Mouse (Mus musculus) liver (tissue): ENCODE measurements around the gene Hook2.

ENCODE experiments used
- DNase-seq: peaks from one replicate; pipeline ENCODE4 v3.0.0-alpha.2; 2020; ENCODE audit warnings: mixed read lengths

Gene Hook2

GRCm38 (mm10) chr8:84987903-84988302 lies 2.5 kb upstream of the Hook2 start:
- no peak for DNase-seq

GRCm38 (mm10) chr8:84989311-84989731 lies 1.1 kb upstream of the Hook2 start:
- DNase-seq: peak; percentile 70

GRCm38 (mm10) chr8:84989810-84990209 lies 593 bp upstream of the Hook2 start:
- DNase-seq: peak; percentile 96

GRCm38 (mm10) chr8:84990836-84991235 lies 433 bp downstream of the Hook2 start:
- peak; percentile 85 for DNase-seq

- DNase-seq: no peak
Measured at GRCm38 (mm10) chr8:84994375-84994774, 4.0 kb downstream of the Hook2 start.

- no peak for DNase-seq
Measured at GRCm38 (mm10) chr8:84995680-84996079, 5.3 kb downstream of the Hook2 start.

- DNase-seq: no peak
Measured at GRCm38 (mm10) chr8:84996978-84997377, 6.6 kb downstream of the Hook2 start.

GRCm38 (mm10) chr8:84997649-84998295 lies 7.4 kb downstream of the Hook2 start:
- DNase-seq: peak; percentile 91

GRCm38 (mm10) chr8:85007686-85008085 lies 17.3 kb downstream of the Hook2 start:
- DNase-seq: peak; percentile 69

GRCm38 (mm10) chr8:85011242-85011641 lies 20.8 kb downstream of the Hook2 start:
- no peak for DNase-seq

- DNase-seq: peak; percentile 74
Measured at GRCm38 (mm10) chr8:85013230-85013840, 22.9 kb downstream of the Hook2 start.

- no peak for DNase-seq
Measured at GRCm38 (mm10) chr8:85014431-85014830, 24.0 kb downstream of the Hook2 start, which contains the start of gene Best2. Gene Best2, minus strand, starts transcription at chr8:85014531.

- no peak for DNase-seq
Measured at GRCm38 (mm10) chr8:85016724-85017123, 26.3 kb downstream of the Hook2 start.

GRCm38 (mm10) chr8:85017209-85017608 lies 26.8 kb downstream of the Hook2 start:
- DNase-seq: no peak

GRCm38 (mm10) chr8:85021514-85022055 lies 31.2 kb downstream of the Hook2 start:
- no peak for DNase-seq

- no peak for DNase-seq
Measured at GRCm38 (mm10) chr8:85023846-85024245, 33.4 kb downstream of the Hook2 start.

GRCm38 (mm10) chr8:85025098-85025932 lies 34.9 kb downstream of the Hook2 start, which contains the start of gene Asna1:
Gene Asna1, minus strand, starts transcription at chr8:85025281.
- DNase-seq: peak; percentile 86

- DNase-seq: peak; percentile 99
Measured at GRCm38 (mm10) chr8:85026670-85027515, 36.5 kb downstream of the Hook2 start, which contains the start of gene Trir. Gene Trir, plus strand, starts transcription at chr8:85026823.

- peak; percentile 68 for DNase-seq
Measured at GRCm38 (mm10) chr8:85027516-85027855, 37.1 kb downstream of the Hook2 start.

GRCm38 (mm10) chr8:85027922-85028321 lies 37.5 kb downstream of the Hook2 start:
- no peak for DNase-seq

- DNase-seq: no peak
Measured at GRCm38 (mm10) chr8:85029271-85029670, 38.9 kb downstream of the Hook2 start.

- no peak for DNase-seq
Measured at GRCm38 (mm10) chr8:85032622-85033311, 42.4 kb downstream of the Hook2 start.
